Mouse (Mus musculus): Measurements from ENCODE around the gene Ift20. TPM values are rescaled to one million over a fixed set of nuclear protein-coding genes. Genes with fewer than 3 reads are reported as not detected.
"Not testable (repeated sequence)": the region's sequence is repeated elsewhere in the genome, so short reads cannot be mapped to it uniquely, and the experiment has no call there.

Gene Ift20
- polyA plus RNA-seq, 1 experiment from 2014 or later: 130 TPM

- Histone ChIP-seq H3K9ac (replicated peaks; ENCODE audit: low read length) (no peak overlapping the region), H3K27ac (ENCODE audit: low read length) (no peak overlapping the region), H3K9me3 (ENCODE audit: low read length) (no peaks in the 10 kb centered on the region), H3K27me3 (ENCODE audit: insufficient read depth, low read length) (no peaks in the 10 kb centered on the region), H3K4me1 (ENCODE audit: insufficient read depth, low read length) (no peaks in the 10 kb centered on the region), H3K36me3 (ENCODE audit: insufficient read depth, low read length) (peaks cover 93% of the 10 kb centered on the region), H3K4me3 (ENCODE audit: low read length) (no peak overlapping the region), H3K4me2 (replicated peaks; ENCODE audit: low read depth, low read length) (no peak overlapping the region)
- WGBS: 90% methylated on average over 1 of the region's 1 CpGs
- ATAC-seq (ENCODE audit: low FRiP score, low TSS enrichment): no peak
These were observed 13.6 kb upstream of the Ift20 start for GRCm38 (mm10) chr11:78522481-78522997.

- 85% methylated on average over 9 of the region's 9 CpGs for WGBS
- no peak overlapping the region for H3K27ac ChIP-seq (ENCODE audit: low read length)
These were observed 12.8 kb upstream of the Ift20 start for GRCm38 (mm10) chr11:78523241-78523955.

GRCm38 (mm10) chr11:78524838-78525237, 11.3 kb upstream of the Ift20 start:
- Histone ChIP-seq H3K27me3 (ENCODE audit: insufficient read depth, low read length) (no peaks in the 10 kb centered on the region), H3K9me3 (ENCODE audit: low read length) (no peaks in the 10 kb centered on the region), H3K36me3 (ENCODE audit: insufficient read depth, low read length) (peaks cover 87% of the 10 kb centered on the region), H3K9ac (replicated peaks; ENCODE audit: low read length) (no peak overlapping the region), H3K27ac (ENCODE audit: low read length) (no peak overlapping the region), H3K4me1 (ENCODE audit: insufficient read depth, low read length) (peaks cover 6% of the 10 kb centered on the region; the same call in 1 of the 2 replicates), H3K4me3 (ENCODE audit: low read length) (no peak overlapping the region), H3K4me2 (replicated peaks; ENCODE audit: low read depth, low read length) (no peak overlapping the region)
- no peak for ATAC-seq (ENCODE audit: low FRiP score, low TSS enrichment)
- WGBS: 82% methylated on average over 2 of the region's 2 CpGs

More at GRCm38 (mm10) chr11:78523241-78523955, 12.8 kb upstream of the Ift20 start:
- Histone ChIP-seq H3K9me3 (ENCODE audit: low read length) (no peaks in the 10 kb centered on the region), H3K4me3 (ENCODE audit: low read length) (no peak overlapping the region), H3K4me1 (ENCODE audit: insufficient read depth, low read length) (no peaks in the 10 kb centered on the region), H3K36me3 (ENCODE audit: insufficient read depth, low read length) (peaks cover 93% of the 10 kb centered on the region), H3K4me2 (replicated peaks; ENCODE audit: low read depth, low read length) (no peak overlapping the region), H3K9ac (replicated peaks; ENCODE audit: low read length) (no peak overlapping the region), H3K27me3 (ENCODE audit: insufficient read depth, low read length) (no peaks in the 10 kb centered on the region)
- ATAC-seq (ENCODE audit: low FRiP score, low TSS enrichment): no peak

DNA sequence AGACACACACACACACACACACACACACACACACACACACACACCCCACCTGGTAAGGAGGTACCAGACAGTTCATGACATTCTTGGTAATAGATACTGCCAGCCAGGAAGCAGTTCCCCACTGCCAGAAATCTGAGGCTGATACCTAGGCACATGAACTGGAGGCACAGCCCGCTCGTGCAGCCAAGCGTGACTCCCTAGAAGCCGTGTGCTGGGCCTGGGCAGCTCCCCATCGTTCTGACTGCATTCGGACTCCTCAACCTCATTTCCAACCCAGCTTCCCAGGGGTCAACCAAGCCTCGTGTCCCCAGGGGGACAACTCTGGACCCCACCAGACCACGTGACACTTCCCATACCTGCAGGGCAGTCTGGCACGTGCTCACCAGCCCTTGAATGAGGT, 7.4 kb upstream of the Ift20 start:
- peak; percentile 72; the same call in 1 of the 2 replicates for ATAC-seq (ENCODE audit: low FRiP score, low TSS enrichment)
- no peak overlapping the region for H3K4me3 ChIP-seq (ENCODE audit: low read length)
- H3K27ac ChIP-seq (ENCODE audit: low read length): peak overlapping the region; percentile 51
- no peak overlapping the region for H3K9ac ChIP-seq (replicated peaks; ENCODE audit: low read length)
- WGBS: 33% methylated on average over 9 of the region's 9 CpGs
- no peak overlapping the region for H3K4me2 ChIP-seq (replicated peaks; ENCODE audit: low read depth, low read length)
- H3K4me1 ChIP-seq (ENCODE audit: insufficient read depth, low read length): peaks cover 22% of the 10 kb centered on the region; the same call in 1 of the 2 replicates
- H3K27me3 ChIP-seq (ENCODE audit: insufficient read depth, low read length): no peaks in the 10 kb centered on the region
- no peaks in the 10 kb centered on the region for H3K9me3 ChIP-seq (ENCODE audit: low read length)
- H3K36me3 ChIP-seq (ENCODE audit: insufficient read depth, low read length): peaks cover 58% of the 10 kb centered on the region

GRCm38 (mm10) chr11:78530001-78530400, 6.2 kb upstream of the Ift20 start:
- WGBS: 73% methylated on average over 12 of the region's 12 CpGs
- Histone ChIP-seq H3K27me3 (ENCODE audit: insufficient read depth, low read length) (no peaks in the 10 kb centered on the region), H3K4me1 (ENCODE audit: insufficient read depth, low read length) (peaks cover 27% of the 10 kb centered on the region), H3K9me3 (ENCODE audit: low read length) (no peaks in the 10 kb centered on the region), H3K4me2 (replicated peaks; ENCODE audit: low read depth, low read length) (no peak overlapping the region), H3K4me3 (ENCODE audit: low read length) (no peak overlapping the region), H3K27ac (ENCODE audit: low read length) (peak overlapping the region; percentile 80; the same call in 1 of the 2 replicates), H3K36me3 (ENCODE audit: insufficient read depth, low read length) (peaks cover 46% of the 10 kb centered on the region), H3K9ac (replicated peaks; ENCODE audit: low read length) (no peak overlapping the region)
- ATAC-seq (ENCODE audit: low FRiP score, low TSS enrichment): no peak

GRCm38 (mm10) chr11:78531046-78531445, 5.1 kb upstream of the Ift20 start:
- Histone ChIP-seq H3K27me3 (ENCODE audit: insufficient read depth, low read length) (no peaks in the 10 kb centered on the region), H3K9ac (replicated peaks; ENCODE audit: low read length) (0 out of 2 replicates have a peak overlapping the region, but pooled peaks have one; percentile 29), H3K4me2 (replicated peaks; ENCODE audit: low read depth, low read length) (peak overlapping the region; percentile 19; the same call in 1 of the 2 replicates), H3K4me3 (ENCODE audit: low read length) (no peak overlapping the region), H3K36me3 (ENCODE audit: insufficient read depth, low read length) (peaks cover 35% of the 10 kb centered on the region), H3K4me1 (ENCODE audit: insufficient read depth, low read length) (peaks cover 29% of the 10 kb centered on the region), H3K27ac (ENCODE audit: low read length) (peak overlapping the region; percentile 80), H3K9me3 (ENCODE audit: low read length) (no peaks in the 10 kb centered on the region)
- ATAC-seq (ENCODE audit: low FRiP score, low TSS enrichment): no peak
- WGBS: 55% methylated on average over 6 of the region's 6 CpGs

GRCm38 (mm10) chr11:78531515-78531914, 4.6 kb upstream of the Ift20 start:
- 87% methylated on average over 10 of the region's 10 CpGs for WGBS
- not testable (repeated sequence) for H3K9me3 ChIP-seq (ENCODE audit: low read length); ATAC-seq (ENCODE audit: low FRiP score, low TSS enrichment); H3K4me2 ChIP-seq (replicated peaks; ENCODE audit: low read depth, low read length); H3K4me3 ChIP-seq (ENCODE audit: low read length); H3K27me3 ChIP-seq (ENCODE audit: insufficient read depth, low read length); H3K9ac ChIP-seq (replicated peaks; ENCODE audit: low read length)
- H3K4me1 ChIP-seq (ENCODE audit: insufficient read depth, low read length): peaks cover 29% of the 10 kb centered on the region
- H3K36me3 ChIP-seq (ENCODE audit: insufficient read depth, low read length): peaks cover 30% of the 10 kb centered on the region
- H3K27ac ChIP-seq (ENCODE audit: low read length): peak overlapping the region; percentile 80

DNA sequence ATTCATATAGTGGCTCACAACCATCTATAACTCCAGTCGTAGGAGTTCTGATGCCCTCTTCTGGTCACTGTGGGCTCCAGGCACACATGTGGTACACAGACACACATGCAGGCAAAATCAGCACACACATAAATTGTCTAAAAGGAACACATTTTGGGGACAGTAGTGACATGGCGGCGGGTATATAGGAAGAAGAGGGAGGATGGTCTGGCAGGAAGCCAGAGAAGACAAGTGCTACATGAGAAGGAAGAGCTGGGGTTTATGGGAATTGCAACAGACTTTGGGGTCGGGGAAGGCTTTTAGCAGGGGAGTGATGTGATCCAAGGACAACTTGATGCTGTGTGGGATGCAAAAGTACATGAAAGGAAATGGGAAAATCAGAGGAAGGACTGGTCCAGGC, 1.6 kb upstream of the Ift20 start:
- peaks cover 6% of the 10 kb centered on the region for H3K36me3 ChIP-seq (ENCODE audit: insufficient read depth, low read length)
- peaks cover 34% of the 10 kb centered on the region for H3K4me1 ChIP-seq (ENCODE audit: insufficient read depth, low read length)
- no peaks in the 10 kb centered on the region for H3K9me3 ChIP-seq (ENCODE audit: low read length)
- peak overlapping the region; percentile 76 for H3K4me2 ChIP-seq (replicated peaks; ENCODE audit: low read depth, low read length)
- H3K27ac ChIP-seq (ENCODE audit: low read length): no peak overlapping the region
- H3K27me3 ChIP-seq (ENCODE audit: insufficient read depth, low read length): no peaks in the 10 kb centered on the region
- no peak for ATAC-seq (ENCODE audit: low FRiP score, low TSS enrichment)
- H3K4me3 ChIP-seq (ENCODE audit: low read length): peak overlapping the region; percentile 87
- WGBS: 82% methylated on average over 4 of the region's 4 CpGs
- H3K9ac ChIP-seq (replicated peaks; ENCODE audit: low read length): peak overlapping the region; percentile 84; the same call in 1 of the 2 replicates

GRCm38 (mm10) chr11:78535376-78536079, 633 bp upstream of the Ift20 start:
- Histone ChIP-seq H3K36me3 (ENCODE audit: insufficient read depth, low read length) (peaks cover 9% of the 10 kb centered on the region), H3K27me3 (ENCODE audit: insufficient read depth, low read length) (no peaks in the 10 kb centered on the region), H3K4me1 (ENCODE audit: insufficient read depth, low read length) (peaks cover 27% of the 10 kb centered on the region), H3K9ac (replicated peaks; ENCODE audit: low read length) (peak overlapping the region; percentile 84), H3K4me3 (ENCODE audit: low read length) (peak overlapping the region; percentile 87), H3K9me3 (ENCODE audit: low read length) (no peaks in the 10 kb centered on the region), H3K4me2 (replicated peaks; ENCODE audit: low read depth, low read length) (peak overlapping the region; percentile 76), H3K27ac (ENCODE audit: low read length) (peak overlapping the region; percentile 96)
- peak; percentile 7; the same call in 1 of the 2 replicates for ATAC-seq (ENCODE audit: low FRiP score, low TSS enrichment)
- WGBS: under 1% methylated on average over 23 of the region's 23 CpGs

Data from kidney, embryonic 16.5 days (tissue).